Mouse (Mus musculus) lung, adult 2 months (tissue): ENCODE data around the gene Pcdh15.

Experiments
- CTCF ChIP-seq: fragments of 200-500 bp; IDR thresholded peaks from 2 replicates; pipeline ENCODE4 v1.5.1; 2011; ENCODE audit warnings: mild to moderate bottlenecking, low read length, control low read depth; ENCODE audit not compliant: insufficient read depth
- POLR2A ChIP-seq: fragments of 200-500 bp; IDR thresholded peaks from 2 replicates; pipeline ENCODE4 v1.6.1; 2011; ENCODE audit warnings: low read depth, mild to moderate bottlenecking, control low read depth, low read length, borderline replicate concordance; ENCODE audit errors: extremely low read depth

- TF ChIP-seq CTCF = no peak
- TF ChIP-seq POLR2A = no peak
These were observed 332.2 kb downstream of the Pcdh15 start for GRCm38 (mm10) chr10:73431345-73431744.
